Mouse (Mus musculus): ENCODE results near the gene Trappc10.

The Trappc10 gene

GRCm38 (mm10) chr10:78259702-78260101 lies 15.3 kb upstream of the Trappc10 start:
- in situ Hi-C loops (cut with MboI, MseI) = no loop called here

- in situ Hi-C loops (cut with MboI, MseI) = no loop called here
Observed at GRCm38 (mm10) chr10:78259230-78259629, 14.8 kb upstream of the Trappc10 start.

GRCm38 (mm10) chr10:78258142-78258675 lies 13.8 kb upstream of the Trappc10 start:
- in situ Hi-C loops (cut with MboI, MseI) = no loop called here

GRCm38 (mm10) chr10:78255646-78256059 lies 11.2 kb upstream of the Trappc10 start:
- in situ Hi-C loops (cut with MboI, MseI) = no loop called here

DNA sequence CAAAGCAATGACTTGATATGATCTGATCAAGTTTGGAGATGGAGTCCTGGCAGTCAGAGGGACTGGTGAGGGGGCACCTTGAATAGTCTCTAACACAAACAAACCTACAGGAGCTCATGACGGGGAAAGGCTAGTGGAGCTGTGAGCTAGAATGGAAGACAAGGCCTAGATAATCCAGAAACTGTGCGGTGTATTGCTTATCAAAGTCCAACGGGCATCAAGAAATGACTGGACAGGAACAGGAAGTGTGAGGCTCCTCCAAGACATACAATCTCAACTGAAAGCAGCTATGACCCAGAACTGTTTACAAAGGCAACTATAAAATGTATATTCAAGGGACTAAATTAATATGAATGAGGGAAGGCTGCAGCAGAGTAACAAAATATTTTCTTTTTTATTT lies 2.8 kb upstream of the Trappc10 start:
- in situ Hi-C loops (cut with MboI, MseI) = no loop called here

DNA sequence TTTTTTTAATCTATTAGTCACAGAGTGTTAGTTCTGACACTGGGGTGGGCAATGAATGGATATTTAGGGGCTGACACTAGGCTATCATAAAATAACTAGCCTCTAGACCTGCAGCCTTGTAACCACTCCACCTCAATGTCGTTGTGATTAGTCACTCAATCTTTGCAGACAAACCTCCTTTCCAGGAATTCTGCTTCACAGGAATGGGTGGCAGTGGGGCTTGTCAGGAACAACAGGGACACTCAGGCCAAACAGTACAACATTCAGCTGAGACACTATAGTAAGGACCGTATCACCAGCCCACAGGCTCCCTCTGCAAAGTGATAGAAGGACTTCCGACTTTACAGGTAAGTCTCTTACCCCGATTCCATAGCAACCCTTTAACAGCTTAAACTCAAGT lies 2.3 kb upstream of the Trappc10 start:
- in situ Hi-C loops (cut with MboI, MseI) = no loop called here

GRCm38 (mm10) chr10:78245225-78245547 lies 745 bp upstream of the Trappc10 start:
- in situ Hi-C loops (cut with MboI, MseI) = no loop called here

GRCm38 (mm10) chr10:78244058-78244437 lies 393 bp downstream of the Trappc10 start:
- in situ Hi-C loops (cut with MboI, MseI) = no loop called here

DNA sequence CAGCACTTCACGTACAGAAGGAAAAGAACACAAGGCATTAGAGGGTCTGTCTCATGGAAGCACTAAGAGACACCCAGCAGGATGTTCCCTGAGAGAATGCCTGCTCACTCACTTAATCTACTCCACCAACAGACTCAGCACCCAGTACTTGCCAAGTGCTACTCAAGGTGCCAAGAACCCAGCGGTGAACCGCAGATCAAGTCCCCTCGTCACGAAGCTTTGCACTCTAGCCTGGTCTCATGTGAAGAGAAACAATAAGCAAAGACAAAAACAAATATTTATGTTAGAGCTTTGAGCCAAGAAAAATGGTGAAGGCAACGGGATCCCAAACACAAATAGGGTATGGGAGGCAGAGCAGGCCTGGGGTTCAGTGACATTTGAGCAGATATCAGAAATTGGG lies 5.5 kb downstream of the Trappc10 start:
- in situ Hi-C loops (cut with MboI, MseI) = no loop called here

GRCm38 (mm10) chr10:78238297-78238696 lies 6.1 kb downstream of the Trappc10 start:
- in situ Hi-C loops (cut with MboI, MseI) = no loop called here

GRCm38 (mm10) chr10:78237809-78238208 lies 6.6 kb downstream of the Trappc10 start:
- in situ Hi-C loops (cut with MboI, MseI) = no loop called here

DNA sequence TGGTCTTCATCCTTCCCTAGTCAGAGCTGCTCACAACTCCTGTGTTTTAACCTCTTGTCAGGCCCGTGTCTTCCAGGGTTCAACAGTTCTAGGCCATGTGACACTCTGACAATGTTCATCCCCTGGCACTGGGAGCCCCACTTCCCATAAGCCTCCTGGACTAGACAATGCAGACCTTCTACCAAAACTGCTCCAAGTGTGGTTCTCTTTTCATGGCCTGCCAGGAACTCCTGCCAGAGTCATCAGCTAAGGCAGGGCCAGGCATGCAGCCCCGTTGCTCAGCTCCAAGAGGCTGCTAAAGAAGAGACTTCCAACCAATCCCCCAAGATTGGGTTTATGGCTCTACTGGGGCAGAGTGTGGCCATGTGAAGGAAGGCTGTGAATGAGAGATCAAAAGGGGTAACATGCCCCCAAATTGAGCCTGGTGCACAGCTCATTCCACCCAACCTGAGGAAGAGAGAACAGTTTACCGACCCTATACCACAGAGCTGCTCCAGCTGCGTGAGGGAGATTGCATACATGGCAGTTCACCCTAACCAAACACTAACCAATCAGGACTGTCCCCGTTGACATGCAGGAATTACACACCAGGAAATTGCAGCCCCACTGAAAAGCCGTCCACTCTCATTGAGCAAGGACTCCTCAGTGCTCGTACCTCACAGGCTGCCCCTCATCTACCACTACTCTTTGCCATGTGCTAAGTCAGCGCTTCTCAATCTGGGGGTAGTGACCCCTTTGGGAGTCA lies 7.4 kb downstream of the Trappc10 start:
- in situ Hi-C loops (cut with MboI, MseI) = no loop called here

DNA sequence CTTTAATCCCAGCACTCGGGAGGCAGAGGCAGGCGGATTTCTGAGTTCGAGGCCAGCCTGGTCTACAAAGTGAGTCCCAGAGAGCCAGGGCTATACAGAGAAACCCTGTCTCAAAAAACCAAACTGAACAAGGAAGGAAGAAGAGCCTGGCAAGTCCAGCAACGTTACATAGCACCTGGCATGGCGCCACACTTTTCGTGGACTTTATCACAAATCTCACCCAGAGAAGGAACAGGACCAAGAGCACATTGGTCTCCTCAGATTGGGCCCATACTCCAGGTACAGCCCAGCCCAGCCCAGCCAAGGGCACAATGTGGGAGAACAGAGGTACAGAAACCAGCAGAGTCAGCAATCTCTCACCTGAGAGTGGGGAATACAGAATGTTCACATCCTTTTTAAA lies 10.7 kb downstream of the Trappc10 start:
- in situ Hi-C loops (cut with MboI, MseI) = no loop called here

GRCm38 (mm10) chr10:78233161-78233560 lies 11.3 kb downstream of the Trappc10 start:
- in situ Hi-C loops (cut with MboI, MseI) = no loop called here

- in situ Hi-C loops (cut with MboI, MseI) = no loop called here
Observed at GRCm38 (mm10) chr10:78232301-78232980, 12.0 kb downstream of the Trappc10 start.

DNA sequence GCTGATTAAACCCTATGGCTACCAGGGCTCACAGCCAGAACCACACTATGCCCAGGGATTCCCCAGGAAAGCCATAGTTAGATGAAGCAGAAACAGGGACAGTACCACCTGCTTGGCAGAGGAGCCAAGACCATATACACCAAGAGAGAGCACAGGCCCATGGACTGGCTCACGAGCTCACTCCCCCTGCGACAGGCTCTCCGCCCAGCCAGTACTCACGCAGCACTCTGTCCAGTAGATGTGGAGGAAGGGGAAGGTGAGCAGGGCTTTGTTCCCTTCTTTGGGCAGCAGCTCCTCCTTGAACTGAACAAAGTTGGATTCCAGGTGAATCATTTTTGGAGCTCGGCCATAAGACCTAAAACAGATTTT lies 15.9 kb downstream of the Trappc10 start:
- in situ Hi-C loops (cut with MboI, MseI) = no loop called here

- in situ Hi-C loops (cut with MboI, MseI) = no loop called here
Observed at GRCm38 (mm10) chr10:78227875-78228559, 16.4 kb downstream of the Trappc10 start.

DNA sequence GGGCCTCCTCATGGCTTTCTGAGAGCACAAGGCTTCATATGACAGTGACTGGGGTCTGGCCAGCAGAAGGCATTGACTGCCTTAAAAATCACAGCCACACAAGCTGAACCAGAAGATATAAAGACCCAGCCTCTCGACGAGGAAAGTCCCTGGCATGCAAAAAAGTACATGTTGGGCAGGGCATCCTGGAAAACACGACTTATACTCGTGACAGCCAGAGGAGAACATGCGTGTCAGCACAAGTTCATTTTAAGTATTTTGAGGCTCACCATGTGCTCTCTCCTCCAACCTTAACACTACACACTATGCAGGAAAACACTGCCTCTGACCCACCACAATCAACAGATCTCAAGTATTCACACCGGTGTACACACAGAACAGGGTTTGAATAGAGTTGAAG lies 20.3 kb downstream of the Trappc10 start:
- in situ Hi-C loops (cut with MboI, MseI) = no loop called here

DNA sequence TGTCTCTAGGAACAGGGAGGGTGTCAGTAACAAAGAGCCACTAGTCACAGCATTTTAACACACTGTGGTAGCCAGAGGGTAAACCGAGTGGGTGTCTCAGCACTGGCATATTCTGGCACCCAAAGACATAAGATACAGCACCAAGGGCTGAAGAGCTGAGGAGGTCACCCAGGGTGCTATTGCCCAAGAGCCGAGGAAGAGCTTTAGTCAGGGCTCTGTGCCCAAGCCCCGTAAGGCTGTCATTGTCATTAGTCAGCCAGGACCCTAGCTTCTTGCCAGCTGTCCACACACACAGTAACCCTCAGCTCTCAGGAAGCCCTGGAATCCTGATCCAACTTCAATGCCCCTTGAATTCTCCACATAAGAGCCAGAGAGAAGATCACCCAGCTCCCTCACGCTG lies 21.5 kb downstream of the Trappc10 start:
- in situ Hi-C loops (cut with MboI, MseI) = no loop called here

- in situ Hi-C loops (cut with MboI, MseI) = no loop called here
Observed at GRCm38 (mm10) chr10:78221315-78221714, 23.1 kb downstream of the Trappc10 start.

DNA sequence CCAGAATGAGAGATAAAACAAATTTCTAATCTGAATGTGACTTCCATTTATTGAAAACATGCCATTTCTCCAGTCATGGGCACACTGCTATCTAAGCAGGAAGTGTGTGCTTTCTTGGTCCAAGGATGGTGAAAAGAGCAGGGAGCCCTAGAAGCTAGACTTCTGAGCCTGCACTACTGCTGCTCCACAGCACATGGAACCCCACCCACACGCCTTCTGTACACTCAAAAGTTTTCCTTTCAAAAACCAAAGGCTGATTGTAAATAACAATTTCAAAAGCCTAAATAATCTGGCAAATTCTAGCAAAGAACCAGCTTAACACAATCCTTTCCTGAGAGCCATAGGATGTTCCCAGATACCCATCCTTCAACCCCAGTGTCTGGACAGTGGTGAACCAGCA lies 24.9 kb downstream of the Trappc10 start:
- in situ Hi-C loops (cut with MboI, MseI) = no loop called here

GRCm38 (mm10) chr10:78218576-78218975 lies 25.9 kb downstream of the Trappc10 start:
- in situ Hi-C loops (cut with MboI, MseI) = no loop called here
